Mouse (Mus musculus) left cerebral cortex, postnatal 14 days (tissue): Measurements from ENCODE around the gene Gzmg. TPM values are rescaled to one million over a fixed set of nuclear protein-coding genes. Genes with fewer than 3 reads are reported as not detected.
"Not testable (repeated sequence)": the region's sequence is repeated elsewhere in the genome, so short reads cannot be mapped to it uniquely, and the experiment has no call there.

Experiments used
- DNase-seq, 2 experiments: peaks; one replicate each; pipeline ENCODE4 v3.0.0; 2021 to 2022; ENCODE audit warnings: low spot score in 2 of 2, mixed read lengths in 1 of 2
- intact Hi-C: fragments of 180-260 bp; cut with DNase I; formaldehyde crosslinking; loops from one replicate; pipeline ENCODE4 v1.15.1; 2025
- long read RNA-seq, 2 experiments: library from polyadenylated mRNA; stranded (forward); transcript quantifications; one replicate each; pipeline ENCODE4 v2.0.0; 2021
- total RNA-seq, 2 experiments: library from RNA; stranded (reverse); gene quantifications; 2 replicates each; pipeline ENCODE4 v1.2.3; 2021

The Gzmg gene
- total RNA-seq: not detected
- long read RNA-seq, experiment 1: 0 reads
- long read RNA-seq, experiment 2: 0 reads

GRCm38 (mm10) chr14:56159479-56159878 is at the start of gene Gzmg:
Gene Gzmg, minus strand, starts transcription at chr14:56159579.
- intact Hi-C loops, DNase-seq: not testable (repeated sequence)

- intact Hi-C loops: loop anchor here (5.0 kb wide), 1 partner anchor 97 kb away; no protein-coding TSS in a partner anchor
- no peak for DNase-seq
Measured at GRCm38 (mm10) chr14:56205613-56206012, 46.2 kb upstream of the Gzmg start.

- intact Hi-C loops: loop anchor here (5.0 kb wide), 1 partner anchor 97 kb away; no protein-coding TSS in a partner anchor
- peak in 1 of 2 experiments; percentile 9 for DNase-seq
Measured at GRCm38 (mm10) chr14:56205021-56205420, 45.6 kb upstream of the Gzmg start.

GRCm38 (mm10) chr14:56203975-56204374 is 44.6 kb upstream of the Gzmg start:
- intact Hi-C loops: no loop called here
- DNase-seq: peak; percentile 59 to 73

- DNase-seq: no peak
- intact Hi-C loops: no loop called here
Measured at GRCm38 (mm10) chr14:56186946-56187345, 27.6 kb upstream of the Gzmg start.

- intact Hi-C loops: no loop called here
- no peak for DNase-seq
Measured at GRCm38 (mm10) chr14:56186521-56186920, 27.1 kb upstream of the Gzmg start.

- peak; percentile 11 to 14 for DNase-seq
- intact Hi-C loops: not testable (repeated sequence)
Measured at GRCm38 (mm10) chr14:56177651-56178050, 18.3 kb upstream of the Gzmg start.

GRCm38 (mm10) chr14:56174499-56174898 is 15.1 kb upstream of the Gzmg start, which contains the start of gene Gzmn:
Gene Gzmn, minus strand, starts transcription at chr14:56174599.
- intact Hi-C loops: no loop called here
- DNase-seq: no peak

- DNase-seq: no peak
Measured at GRCm38 (mm10) chr14:56173396-56173795, 14.0 kb upstream of the Gzmg start.

GRCm38 (mm10) chr14:56172744-56173143 is 13.4 kb upstream of the Gzmg start:
- intact Hi-C loops: no loop called here
- no peak for DNase-seq

More at GRCm38 (mm10) chr14:56173396-56173795, 14.0 kb upstream of the Gzmg start:
- intact Hi-C loops: no loop called here

GRCm38 (mm10) chr14:56168009-56168408 is 8.6 kb upstream of the Gzmg start:
- DNase-seq: peak; percentile 15 to 55
- intact Hi-C loops: no loop called here

- intact Hi-C loops: no loop called here
Measured at GRCm38 (mm10) chr14:56162109-56162508, 2.7 kb upstream of the Gzmg start.

GRCm38 (mm10) chr14:56155340-56155739 is 4.0 kb downstream of the Gzmg start:
- DNase-seq: no peak

More at GRCm38 (mm10) chr14:56162109-56162508, 2.7 kb upstream of the Gzmg start:
- no peak for DNase-seq

GRCm38 (mm10) chr14:56133675-56134074 is 25.7 kb downstream of the Gzmg start:
- intact Hi-C loops, DNase-seq: not testable (repeated sequence)

More at GRCm38 (mm10) chr14:56155340-56155739, 4.0 kb downstream of the Gzmg start:
- intact Hi-C loops: no loop called here

GRCm38 (mm10) chr14:56132508-56132907 is 26.9 kb downstream of the Gzmg start, which contains the start of gene Gzmd:
Gene Gzmd, minus strand, starts transcription at chr14:56132608.
- intact Hi-C loops, DNase-seq: not testable (repeated sequence)

GRCm38 (mm10) chr14:56128341-56128740 is 31.0 kb downstream of the Gzmg start:
- intact Hi-C loops: no loop called here
- no peak for DNase-seq

- no peak for DNase-seq
- intact Hi-C loops: no loop called here
Measured at GRCm38 (mm10) chr14:56123516-56123915, 35.9 kb downstream of the Gzmg start.

GRCm38 (mm10) chr14:56120525-56120924 is 38.9 kb downstream of the Gzmg start, which contains the start of gene Gzme:
Gene Gzme, minus strand, starts transcription at chr14:56120625.
- intact Hi-C loops: no loop called here

GRCm38 (mm10) chr14:56115531-56116310 is 43.7 kb downstream of the Gzmg start:
- intact Hi-C loops, DNase-seq: not testable (repeated sequence)

More at GRCm38 (mm10) chr14:56120525-56120924, 38.9 kb downstream of the Gzmg start, which contains the start of gene Gzme:
- no peak for DNase-seq
